Mouse (Mus musculus) lung, postnatal 14 days (tissue): ENCODE measurements around the gene Pfkfb2.
A peak's percentile ranks its signal among the peaks of the same experiment; 100 is the strongest.

Experiments used
- DNase-seq: peaks from one replicate; pipeline ENCODE4 v3.0.0; 2021

Gene Pfkfb2

DNA sequence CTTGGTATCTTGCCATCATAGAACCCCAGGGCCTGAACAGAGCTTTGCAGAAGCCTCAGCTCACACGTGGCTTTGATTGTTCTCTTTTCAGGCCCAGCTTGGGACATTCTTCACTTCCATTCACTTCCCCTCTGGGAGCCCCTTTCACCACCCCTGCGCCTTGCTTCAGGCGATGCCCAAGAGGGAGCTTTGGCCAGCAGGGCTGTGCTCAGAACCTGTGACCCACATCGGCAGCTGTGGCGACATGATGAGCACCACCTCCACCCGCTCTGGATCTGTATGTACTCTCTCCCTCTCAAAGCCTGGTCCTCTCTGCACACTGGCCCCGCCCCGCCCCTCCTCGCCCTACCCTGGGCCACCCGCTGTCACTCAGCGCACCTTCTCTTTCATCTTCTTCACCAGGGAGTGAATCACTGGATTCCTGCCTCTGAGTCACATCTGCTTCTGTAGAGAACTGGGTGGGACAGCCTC, 8.4 kb upstream of the Pfkfb2 start:
- DNase-seq, result no peak

- DNase-seq, result no peak
These were observed 5.8 kb upstream of the Pfkfb2 start for GRCm38 (mm10) chr1:130734852-130735251.

DNA sequence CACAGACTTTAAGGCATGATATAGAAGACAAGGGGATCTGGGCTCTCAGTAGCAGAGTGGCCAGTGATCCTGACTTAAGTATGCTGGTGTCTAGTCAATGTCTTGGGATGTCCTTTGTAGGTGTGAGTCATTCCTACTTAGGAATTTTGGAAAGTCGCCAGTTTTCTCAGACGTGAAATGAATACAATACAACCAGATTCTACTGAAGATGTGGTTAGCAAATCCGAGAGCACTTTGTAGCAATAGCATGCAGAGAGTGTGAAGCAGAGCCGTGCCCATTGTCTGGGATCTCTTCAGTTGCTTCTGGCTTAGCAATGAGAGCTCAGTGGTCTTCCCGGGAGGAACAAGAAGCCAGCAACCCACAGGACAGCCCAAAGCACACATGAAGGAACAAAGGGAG, 5.4 kb upstream of the Pfkfb2 start:
- DNase-seq, result no peak

DNA sequence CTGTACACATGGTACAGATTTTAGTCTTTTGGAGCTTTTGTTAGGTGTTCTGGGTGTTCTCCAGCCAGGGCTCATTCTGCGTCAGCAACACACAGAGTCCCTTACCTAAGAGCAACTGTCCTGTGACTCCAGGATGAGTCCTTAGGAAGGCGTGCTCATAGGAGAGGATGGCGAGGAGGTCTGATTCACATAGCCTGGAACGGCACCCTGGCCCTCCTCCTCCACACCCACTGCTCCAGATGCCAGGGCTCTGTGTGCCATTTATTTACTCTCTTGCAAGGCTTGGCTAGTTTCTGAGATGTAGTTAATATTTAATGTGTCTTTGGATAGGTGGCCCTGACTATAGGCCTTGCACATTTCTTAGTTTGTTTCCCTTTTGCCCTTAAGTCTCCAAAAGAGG, 4.6 kb upstream of the Pfkfb2 start:
- peak; percentile 53 for DNase-seq

GRCm38 (mm10) chr1:130732706-130733658, 3.9 kb upstream of the Pfkfb2 start:
- DNase-seq, result no peak

GRCm38 (mm10) chr1:130731741-130732337, 2.8 kb upstream of the Pfkfb2 start, which contains the start of gene AA986860:
TSS of gene AA986860 (plus strand) at chr1:130731976.
- DNase-seq, result peak; percentile 60

GRCm38 (mm10) chr1:130728708-130729107, 345 bp downstream of the Pfkfb2 start:
- DNase-seq, result no peak

DNA sequence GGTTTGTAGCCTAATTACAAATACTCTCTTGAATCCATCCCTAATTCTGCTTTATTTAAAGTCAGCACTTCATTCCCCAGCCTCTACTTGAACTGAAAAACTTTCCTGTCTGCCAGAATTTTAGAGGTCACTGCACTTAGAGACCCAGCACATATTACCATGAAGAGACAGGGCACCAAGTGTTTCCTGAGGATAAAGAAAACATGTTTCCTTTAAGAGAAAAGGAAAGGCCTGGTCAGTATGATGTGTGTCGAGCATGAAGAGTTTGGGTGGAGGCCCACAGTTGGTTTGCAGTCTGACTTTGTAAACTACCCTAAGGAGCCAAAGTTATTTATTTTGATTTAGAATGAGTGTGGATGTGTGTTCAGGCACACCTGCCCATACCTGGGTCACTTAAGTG, 983 bp downstream of the Pfkfb2 start:
- DNase-seq, result no peak

- DNase-seq, result no peak
These were observed 2.7 kb downstream of the Pfkfb2 start for GRCm38 (mm10) chr1:130726396-130726795.

GRCm38 (mm10) chr1:130724206-130724605, 4.8 kb downstream of the Pfkfb2 start:
- DNase-seq, result no peak

- peak; percentile 92 for DNase-seq
These were observed 11.7 kb downstream of the Pfkfb2 start, which contains the start of gene Yod1 for GRCm38 (mm10) chr1:130717291-130717871. TSS of gene Yod1 (plus strand) at chr1:130717327.

DNA sequence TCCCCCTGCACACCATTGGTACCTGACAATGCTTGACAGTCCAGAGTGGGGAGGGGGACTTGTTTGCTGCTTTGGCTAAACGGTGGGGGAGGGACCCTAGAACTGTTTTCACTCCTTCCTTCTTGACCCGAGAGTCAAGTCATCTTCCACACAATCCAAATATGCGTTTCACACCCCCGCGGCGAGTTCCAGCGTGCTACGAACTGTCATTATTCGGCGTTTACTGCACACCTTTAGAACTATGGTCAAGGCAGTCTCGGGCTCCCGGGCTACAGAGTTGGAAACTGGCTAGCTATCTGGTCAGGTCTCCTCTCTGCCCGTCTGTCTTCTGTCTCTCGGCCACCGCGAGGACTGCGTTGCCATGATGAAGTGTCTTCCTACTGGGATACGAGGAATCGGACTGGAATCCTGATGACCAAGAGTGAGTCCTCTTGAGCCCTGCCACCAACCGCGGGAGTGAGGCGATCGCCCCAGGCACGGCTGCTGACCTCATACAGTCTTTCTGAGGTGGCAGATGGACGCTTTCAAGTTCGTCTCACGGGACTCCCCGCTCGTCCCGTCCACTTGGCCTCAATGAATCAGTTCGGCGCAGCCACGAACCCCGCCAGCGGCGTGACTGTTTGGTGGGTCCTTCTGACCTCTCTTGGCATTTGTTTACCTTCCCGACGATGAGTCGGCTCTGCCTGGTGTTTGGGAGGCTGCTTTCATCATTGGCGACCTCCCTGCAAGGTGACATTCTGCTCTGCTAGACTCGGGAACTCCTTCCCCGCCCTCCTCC, 12.4 kb downstream of the Pfkfb2 start:
- no peak for DNase-seq

- no peak for DNase-seq
These were observed 12.9 kb downstream of the Pfkfb2 start for GRCm38 (mm10) chr1:130716218-130716512.

GRCm38 (mm10) chr1:130715561-130716217, 13.4 kb downstream of the Pfkfb2 start, which contains the start of gene Gm29427:
TSS of gene Gm29427 (minus strand) at chr1:130715799.
- peak; percentile 92 for DNase-seq

DNA sequence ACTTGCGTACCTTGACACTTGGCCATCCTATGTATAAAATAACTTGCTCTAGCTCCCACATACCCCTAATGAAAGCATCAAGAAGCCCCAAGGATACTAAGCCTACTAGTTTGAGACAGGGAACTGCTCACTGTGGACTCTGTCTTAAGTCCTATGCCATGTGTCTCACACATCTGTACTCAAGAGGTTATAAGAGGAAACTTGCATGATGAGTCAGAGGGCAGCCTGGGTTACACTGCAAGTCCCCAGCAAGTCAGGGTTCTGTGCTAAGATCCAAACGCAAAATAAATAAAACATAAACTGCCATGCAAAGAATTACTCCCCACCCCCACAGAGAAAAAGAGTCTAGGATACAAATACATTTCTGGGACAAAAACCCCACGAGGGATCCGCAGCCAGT, 15.0 kb downstream of the Pfkfb2 start:
- no peak for DNase-seq

GRCm38 (mm10) chr1:130710283-130711080, 18.6 kb downstream of the Pfkfb2 start:
- no peak for DNase-seq

DNA sequence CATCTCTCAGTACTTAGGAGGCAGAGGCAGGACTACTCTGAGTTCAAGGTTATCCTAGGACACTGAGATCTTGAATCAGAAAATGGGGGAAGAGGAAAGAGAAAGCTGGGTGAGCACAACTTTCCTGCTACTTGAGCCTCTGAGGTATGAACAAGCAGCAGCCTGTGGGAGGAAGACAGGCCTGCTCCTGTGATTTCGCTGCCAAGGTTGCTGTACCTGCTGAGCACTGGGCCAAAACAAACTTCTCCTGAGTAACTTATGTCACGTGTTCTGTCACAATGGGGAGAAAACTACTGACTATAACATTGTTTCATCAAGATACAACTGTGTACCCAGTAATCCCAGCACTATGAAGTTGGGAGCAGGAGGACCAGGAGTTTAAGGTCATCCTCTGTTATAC, 25.4 kb downstream of the Pfkfb2 start:
- DNase-seq, result peak; percentile 34

DNA sequence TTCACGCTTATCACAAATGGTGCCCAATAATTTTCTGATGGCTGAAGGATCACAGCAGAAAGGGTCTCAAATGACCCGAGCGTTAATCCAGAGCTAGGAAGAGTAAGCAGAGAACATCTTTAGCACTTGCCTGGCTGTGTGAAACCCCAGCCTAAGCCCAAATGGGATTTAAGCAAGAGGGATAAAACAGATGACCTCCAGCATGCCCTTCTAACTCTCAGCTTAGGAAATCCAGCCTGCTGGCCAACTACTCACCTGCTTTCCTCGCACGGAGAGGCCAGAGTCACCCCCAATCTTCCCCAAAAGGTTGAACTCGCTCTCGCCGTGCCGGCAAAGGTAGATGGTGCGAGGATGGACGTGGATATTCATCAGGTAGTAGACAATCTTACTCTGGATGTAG, 27.1 kb downstream of the Pfkfb2 start:
- DNase-seq, result no peak

DNA sequence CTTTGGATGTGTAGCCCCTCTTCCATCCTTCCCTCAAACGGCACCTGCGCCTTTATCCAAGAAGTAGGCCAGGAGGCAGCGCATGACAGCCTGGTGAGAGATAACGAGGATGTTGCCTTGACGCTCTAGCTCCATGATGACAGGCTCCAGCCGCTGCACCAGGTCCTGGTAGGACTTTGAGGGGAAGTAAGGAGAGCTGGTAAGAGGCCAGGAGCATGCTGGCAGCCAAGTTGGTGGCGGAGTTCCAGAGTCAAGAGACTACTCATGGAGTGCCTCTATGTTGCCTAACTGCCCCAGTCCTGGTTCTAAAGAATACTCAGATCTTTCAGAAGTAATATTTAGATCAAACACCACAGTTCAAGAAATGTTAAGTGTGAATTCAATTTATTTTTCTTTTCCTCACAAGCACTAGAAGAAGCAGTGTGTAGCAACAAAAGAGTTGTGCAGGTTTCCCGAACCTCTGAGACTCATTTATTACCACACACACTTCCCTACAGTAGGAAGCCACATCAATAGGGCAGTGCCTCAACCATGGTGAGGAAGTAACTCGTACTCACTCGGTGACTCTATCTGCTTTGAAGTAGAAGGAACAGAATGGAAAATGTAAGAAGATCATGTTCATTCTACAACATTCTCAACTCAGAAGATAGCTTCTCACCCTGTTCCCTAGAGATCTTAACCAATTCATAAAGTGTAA, 29.0 kb downstream of the Pfkfb2 start:
- peak; percentile 75 for DNase-seq

DNA sequence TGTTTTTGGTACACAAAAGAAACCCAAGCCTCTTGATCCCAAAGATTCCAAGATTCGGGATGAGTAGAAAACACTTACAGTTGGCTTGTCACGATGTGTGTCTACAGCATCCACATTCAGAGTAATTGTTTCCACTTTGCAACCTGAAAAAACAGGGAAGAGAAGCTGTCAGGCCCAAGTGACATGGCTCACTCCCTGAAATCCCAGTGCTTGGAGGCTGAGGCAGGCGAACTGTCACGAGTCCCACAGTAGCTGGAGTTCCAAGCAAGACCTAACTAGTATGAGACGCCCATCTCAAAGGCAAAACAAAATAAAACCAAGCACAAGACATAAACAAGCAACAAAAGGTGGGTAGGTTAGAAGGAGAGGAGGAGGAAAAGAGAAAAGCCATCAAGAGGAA, 30.5 kb downstream of the Pfkfb2 start:
- no peak for DNase-seq

DNA sequence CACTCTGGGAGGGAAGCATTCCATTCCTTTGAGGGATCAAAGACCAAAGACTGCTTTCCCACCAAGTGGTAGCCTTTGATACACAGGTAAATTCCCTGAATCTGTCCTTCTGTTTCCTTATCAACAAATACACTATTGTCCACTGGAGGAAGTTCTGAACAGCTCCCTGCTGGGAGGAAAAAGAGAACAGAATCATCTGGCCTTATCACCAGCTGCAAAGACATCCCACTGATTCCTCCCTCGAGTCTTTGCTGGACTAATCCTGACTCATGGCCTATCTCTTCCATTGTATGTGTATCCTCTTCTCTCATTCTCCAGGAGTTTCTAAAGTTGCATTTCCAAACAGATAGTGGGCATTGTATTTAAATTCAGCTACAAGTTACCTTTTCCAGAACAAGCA, 45.1 kb downstream of the Pfkfb2 start:
- DNase-seq, result no peak
